Mouse (Mus musculus): ENCODE data around the gene Ss18l2.

Gene Ss18l2

GRCm38 (mm10) chr9:121709898-121710583 lies at the start of gene Ss18l2:
Gene Ss18l2 (plus strand): TSS chr9:121710329.
- DNase-seq = peak; percentile 98

- no peak for DNase-seq
Measured at GRCm38 (mm10) chr9:121663467-121663866, 46.7 kb upstream of the Ss18l2 start.

GRCm38 (mm10) chr9:121664104-121664503 lies 46.0 kb upstream of the Ss18l2 start:
- no peak for DNase-seq

GRCm38 (mm10) chr9:121666957-121667630 lies 43.0 kb upstream of the Ss18l2 start:
- no peak for DNase-seq

GRCm38 (mm10) chr9:121667822-121668221 lies 42.3 kb upstream of the Ss18l2 start:
- DNase-seq = no peak

GRCm38 (mm10) chr9:121669348-121669791 lies 40.8 kb upstream of the Ss18l2 start:
- DNase-seq = no peak

- peak; percentile 52 for DNase-seq
Measured at GRCm38 (mm10) chr9:121671300-121671699, 38.8 kb upstream of the Ss18l2 start.

GRCm38 (mm10) chr9:121672311-121672710 lies 37.8 kb upstream of the Ss18l2 start:
- DNase-seq = no peak

GRCm38 (mm10) chr9:121673716-121674115 lies 36.4 kb upstream of the Ss18l2 start:
- DNase-seq = no peak

- DNase-seq = no peak
Measured at GRCm38 (mm10) chr9:121675011-121675410, 35.1 kb upstream of the Ss18l2 start.

GRCm38 (mm10) chr9:121675556-121675955 lies 34.6 kb upstream of the Ss18l2 start:
- no peak for DNase-seq

- DNase-seq = no peak
Measured at GRCm38 (mm10) chr9:121677069-121677468, 33.1 kb upstream of the Ss18l2 start.

GRCm38 (mm10) chr9:121677476-121677875 lies 32.7 kb upstream of the Ss18l2 start:
- DNase-seq = no peak

- no peak for DNase-seq
Measured at GRCm38 (mm10) chr9:121679549-121679948, 30.6 kb upstream of the Ss18l2 start.

GRCm38 (mm10) chr9:121681191-121681590 lies 28.9 kb upstream of the Ss18l2 start:
- DNase-seq = no peak

GRCm38 (mm10) chr9:121682037-121682680 lies 28.0 kb upstream of the Ss18l2 start:
- no peak for DNase-seq

- no peak for DNase-seq
Measured at GRCm38 (mm10) chr9:121684702-121685101, 25.4 kb upstream of the Ss18l2 start.

- DNase-seq = no peak
Measured at GRCm38 (mm10) chr9:121690200-121690651, 19.9 kb upstream of the Ss18l2 start.

- no peak for DNase-seq
Measured at GRCm38 (mm10) chr9:121690734-121691133, 19.4 kb upstream of the Ss18l2 start.

GRCm38 (mm10) chr9:121694736-121695135 lies 15.4 kb upstream of the Ss18l2 start:
- DNase-seq = no peak

GRCm38 (mm10) chr9:121696626-121697025 lies 13.5 kb upstream of the Ss18l2 start:
- no peak for DNase-seq

- peak; percentile 46 for DNase-seq
Measured at GRCm38 (mm10) chr9:121697150-121698049, 12.7 kb upstream of the Ss18l2 start.

- DNase-seq = no peak
Measured at GRCm38 (mm10) chr9:121704261-121704645, 5.9 kb upstream of the Ss18l2 start.
